Mouse (Mus musculus) liver, embryonic 14.5 days (tissue): ENCODE data around the gene Gsdmc4. TPM values are rescaled to one million over a fixed set of nuclear protein-coding genes. Genes with fewer than 3 reads are reported as not detected.
"Not testable (repeated sequence)": the region's sequence is repeated elsewhere in the genome, so short reads cannot be mapped to it uniquely, and the experiment has no call there.

Source experiments
- ATAC-seq: fragments of 200-750 bp; cut with Nextera tagmentation; 2 replicates; pipeline ENCODE4 v1.8.0; 2017; ENCODE audit warnings: moderate number of reproducible peaks, mild to moderate bottlenecking, moderate library complexity; ENCODE audit not compliant: insufficient read depth
- DNase-seq, 3 experiments: peaks; one replicate each; pipeline ENCODE4 v3.0.0-alpha.2; 2012 to 2013; ENCODE audit warnings: low read depth in 3 of 3, low spot score in 3 of 3
- H3K27ac ChIP-seq: fragments of 300-500 bp; sonication (generic); 2 replicates; pipeline ENCODE4 v1.5.1; 2014; ENCODE audit warnings: moderate library complexity, mild to moderate bottlenecking, control low read depth, inconsistent platforms
- H3K27me3 ChIP-seq: fragments of 300-500 bp; sonication (generic); 2 replicates; pipeline ENCODE4 v1.6.1; 2014; ENCODE audit warnings: mild to moderate bottlenecking, low read length, moderate library complexity; ENCODE audit not compliant: control insufficient read depth, insufficient read depth
- H3K36me3 ChIP-seq: fragments of 300-500 bp; sonication (generic); replicated peaks from 2 replicates; pipeline ENCODE4 v1.6.1; 2014; ENCODE audit warnings: low read depth; ENCODE audit not compliant: control insufficient read depth, insufficient read depth
- H3K4me1 ChIP-seq, 2 experiments: fragments of 200-500 bp in 1 of 2; fragments of 300-500 bp in 1 of 2; sonication (generic) in 1 of 2; replicated peaks; 2 replicates each; pipeline ENCODE4 v1.6.1; 2012 to 2014; ENCODE audit warnings: antibody characterized with exemption in 1 of 2, inconsistent platforms in 1 of 2, low read length in 1 of 2; ENCODE audit not compliant: control insufficient read depth in 2 of 2, insufficient read depth in 2 of 2
- H3K4me2 ChIP-seq: fragments of 300-500 bp; sonication (generic); 2 replicates; pipeline ENCODE4 v1.6.1; 2014; ENCODE audit warnings: low read depth, mild to moderate bottlenecking, control low read depth, moderate library complexity
- H3K4me3 ChIP-seq, 2 experiments: fragments of 200-500 bp in 1 of 2; fragments of 300-500 bp in 1 of 2; sonication (generic) in 1 of 2; 2 replicates each; pipeline ENCODE4 v1.5.1; 2012 to 2014; ENCODE audit warnings: low read depth in 2 of 2, low read length in 2 of 2, mild to moderate bottlenecking in 2 of 2, control low read depth in 1 of 2, inconsistent platforms in 1 of 2, moderate library complexity in 1 of 2; ENCODE audit not compliant: insufficient read depth in 1 of 2
- H3K9ac ChIP-seq: fragments of 300-500 bp; sonication (generic); replicated peaks from 2 replicates; pipeline ENCODE4 v1.6.1; 2014; ENCODE audit warnings: mild to moderate bottlenecking, control low read depth, moderate library complexity
- H3K9me3 ChIP-seq: fragments of 300-500 bp; sonication (generic); 2 replicates; pipeline ENCODE4 v1.6.1; 2016; ENCODE audit warnings: low read length, mixed read lengths; ENCODE audit not compliant: control insufficient read depth
- CTCF ChIP-seq: IDR thresholded peaks from 2 replicates; pipeline ENCODE4 v1.5.1; 2016; ENCODE audit warnings: antibody characterized with exemption, low read depth, control low read depth
- WGBS: fragments of 180-500 bp; shearing (Covaris S2); extraction: QIAGEN DNeasy Blood & Tissue Kit; methylation state at CpG from one replicate; pipeline ENCODE4 v1.1.7; 2014; ENCODE audit not compliant: insufficient replicate concordance; 5-methylcytosine and 5-hydroxymethylcytosine counted together
- polyA plus RNA-seq, 2 experiments: library from polyadenylated mRNA; depleted of rRNA in 1 of 2; stranded (reverse) in 1 of 2; unstranded in 1 of 2; fragments of >200 nt; fragmentation: Nextera tagmentation in 1 of 2; extraction: Ambion mirVana in 1 of 2; gene quantifications; 2 replicates each; pipeline versions ENCODE4 v1.2.1 to v1.2.3; 2012 to 2014

Gsdmc4 gene
- polyA plus RNA-seq, 2 experiments: 0.02 TPM; not detected in 1

GRCm38 (mm10) chr15:63861965-63862364, 50.1 kb downstream of the Gsdmc4 start:
- not testable (repeated sequence) for H3K9me3 ChIP-seq, H3K27me3 ChIP-seq, H3K36me3 ChIP-seq, H3K4me2 ChIP-seq, H3K4me1 ChIP-seq, H3K27ac ChIP-seq, H3K9ac ChIP-seq, H3K4me3 ChIP-seq, DNase-seq, ATAC-seq
- WGBS: 29% methylated on average over 5 of the region's 5 CpGs
- peak; percentile 42 for TF ChIP-seq CTCF

Other genes with a start within 250 kb of the Gsdmc4 start
- not detected in 2 replicates for gene Gsdmc2, start 67.1 kb downstream of the Gsdmc4 start, polyA plus RNA-seq (2012; rRNA removed)
- not detected in 2 replicates for gene Gsdmc2, start 67.1 kb downstream of the Gsdmc4 start, polyA plus RNA-seq (2014; fragmentation: Nextera tagmentation; extraction: Ambion mirVana)
- not detected in 2 replicates for gene Gsdmc3, start 33.7 kb downstream of the Gsdmc4 start, polyA plus RNA-seq (2012; rRNA removed)
- not detected in 2 replicates for gene Gsdmc3, start 33.7 kb downstream of the Gsdmc4 start, polyA plus RNA-seq (2014; fragmentation: Nextera tagmentation; extraction: Ambion mirVana)
- 15.6 and 25.1 TPM in 2 replicates for gene Fam49b, start 148.2 kb upstream of the Gsdmc4 start, polyA plus RNA-seq (2012; rRNA removed)
- 41.1 and 42.1 TPM in 2 replicates for gene Fam49b, start 148.2 kb upstream of the Gsdmc4 start, polyA plus RNA-seq (2014; fragmentation: Nextera tagmentation; extraction: Ambion mirVana)